Mouse (Mus musculus) adrenal gland, postnatal 36 days (tissue): ENCODE data around the gene Selenoi. TPM values are rescaled to one million over a fixed set of nuclear protein-coding genes. Genes with fewer than 3 reads are reported as not detected.

Experiments used
- total RNA-seq, 2 experiments: library from RNA; stranded (reverse); gene quantifications; 2 replicates each; pipeline ENCODE4 v1.2.3; 2021

Selenoi gene
- total RNA-seq, 2 experiments from 2014 or later: 24.2 to 25.9 TPM

Other genes with a start within 250 kb of the Selenoi start
- not detected for gene Il6, start 219.5 kb upstream of the Selenoi start, total RNA-seq
- gene Tyms, start 159.0 kb upstream of the Selenoi start, total RNA-seq: 10 to 100 TPM; 21.3 to 22.2 TPM
- gene Garem2, start 127.4 kb upstream of the Selenoi start, total RNA-seq: not detected
- not detected for gene 3110082J24Rik, start 126.5 kb upstream of the Selenoi start, total RNA-seq
- gene Hadha, start 77.4 kb upstream of the Selenoi start, total RNA-seq: 100 to 1,000 TPM; 505 to 525 TPM
- 100 to 1,000 TPM; 827 to 996 TPM for gene Hadhb, start 77.3 kb upstream of the Selenoi start, total RNA-seq
- not detected for gene Adgrf3, start 26.9 kb upstream of the Selenoi start, total RNA-seq
- gene Drc1, start 48.8 kb downstream of the Selenoi start, total RNA-seq: under 1 TPM; 0.26 to 0.43 TPM
- under 1 TPM; 0.07 to 0.10 TPM for gene Otof, start 229.4 kb downstream of the Selenoi start, total RNA-seq
- gene 1700001C02Rik, start 233.5 kb downstream of the Selenoi start, total RNA-seq: not detected